Mouse (Mus musculus) embryonic facial prominence, embryonic 10.5 days (tissue): ENCODE measurements at regions not wholly inside any gene's neighbourhood (a gene's known extent, or its start where the extent isn't known, plus 50 kb on each side); places are given as distances from the start of the nearest gene placed in this dataset.

Experiments used
- DNase-seq: peaks from one replicate; pipeline ENCODE4 v3.0.0-alpha.2; 2017; ENCODE audit warnings: low spot score
- H3K27ac ChIP-seq: fragments of 300-500 bp; sonication (generic); replicated peaks from 2 replicates; pipeline ENCODE4 v1.5.1; 2016; ENCODE audit warnings: mild to moderate bottlenecking
- H3K27me3 ChIP-seq: fragments of 300-500 bp; sonication (generic); replicated peaks from 2 replicates; pipeline ENCODE4 v1.6.1; 2016; ENCODE audit warnings: low read depth, mild to moderate bottlenecking; ENCODE audit not compliant: poor library complexity, severe bottlenecking
- H3K36me3 ChIP-seq: fragments of 300-500 bp; sonication (generic); replicated peaks from 2 replicates; pipeline ENCODE4 v1.6.1; 2016; ENCODE audit warnings: mild to moderate bottlenecking, moderate library complexity
- H3K4me1 ChIP-seq: fragments of 300-500 bp; sonication (generic); 2 replicates; pipeline ENCODE4 v1.6.1; 2016
- H3K4me3 ChIP-seq: fragments of 300-500 bp; sonication (generic); 2 replicates; pipeline ENCODE4 v1.5.1; 2016; ENCODE audit warnings: mild to moderate bottlenecking, moderate library complexity
- H3K9me3 ChIP-seq: fragments of 300-500 bp; sonication (generic); 2 replicates; pipeline ENCODE4 v1.6.1; 2016; ENCODE audit warnings: mild to moderate bottlenecking
- WGBS: fragments of 180-500 bp; shearing (Covaris S2); methylation state at CpG from one replicate; pipeline ENCODE4 v1.1.7; 2016; 5-methylcytosine and 5-hydroxymethylcytosine counted together

DNA sequence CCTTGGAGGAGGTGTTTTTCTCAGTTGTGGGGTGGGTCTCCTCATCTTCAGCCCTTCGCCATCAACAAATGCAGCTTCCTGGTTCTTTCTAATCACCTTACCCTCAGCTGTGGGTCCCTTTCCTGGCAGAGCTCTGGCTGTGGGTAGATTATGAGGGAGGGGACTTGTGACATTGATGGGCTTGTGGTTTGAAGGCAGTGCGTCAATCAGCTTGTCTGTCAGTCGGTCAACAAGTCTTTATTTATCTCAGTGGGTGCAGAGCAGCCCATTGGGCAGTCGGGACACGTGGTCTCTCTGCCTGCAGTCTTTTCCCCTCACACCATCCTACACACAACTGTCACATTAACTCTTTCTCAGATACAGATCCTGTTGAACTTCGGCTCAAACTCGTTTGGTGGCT, 125.2 kb downstream of the 4930564D02Rik start:
- H3K27me3 ChIP-seq: no peaks in the 10 kb centered on the region
- no peaks in the 10 kb centered on the region for H3K4me1 ChIP-seq
- no peak overlapping the region for H3K4me3 ChIP-seq
- no peak for DNase-seq
- no peak overlapping the region for H3K27ac ChIP-seq
- WGBS: 58% methylated on average over 7 of the region's 7 CpGs
- H3K9me3 ChIP-seq: no peaks in the 10 kb centered on the region
- no peaks in the 10 kb centered on the region for H3K36me3 ChIP-seq

DNA sequence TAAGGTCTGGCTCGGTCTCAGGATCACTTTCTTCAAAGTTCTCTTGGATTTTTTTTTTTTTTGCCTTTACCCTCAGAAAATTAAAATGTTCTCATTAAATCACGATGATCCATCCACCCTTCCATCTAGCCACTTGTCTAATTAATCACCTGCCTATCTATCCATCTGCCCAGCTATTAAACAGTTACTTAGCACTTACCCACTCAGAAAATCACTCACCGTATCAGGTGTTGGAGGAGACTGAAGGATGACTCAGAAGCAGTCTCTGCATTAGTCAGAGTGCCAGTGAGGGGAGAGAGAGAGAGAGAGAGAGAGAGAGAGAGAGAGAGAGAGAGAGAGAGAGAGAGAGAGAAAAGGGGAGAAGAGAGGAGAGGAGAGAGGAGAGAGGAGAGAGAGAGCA, 134.1 kb downstream of the 4930564D02Rik start:
- WGBS: 89% methylated on average over 3 of the region's 3 CpGs
- Histone ChIP-seq H3K4me1 (no peaks in the 10 kb centered on the region), H3K4me3 (no peak overlapping the region), H3K27ac (no peak overlapping the region), H3K9me3 (no peaks in the 10 kb centered on the region), H3K36me3 (no peaks in the 10 kb centered on the region), H3K27me3 (no peaks in the 10 kb centered on the region)
- DNase-seq: no peak

DNA sequence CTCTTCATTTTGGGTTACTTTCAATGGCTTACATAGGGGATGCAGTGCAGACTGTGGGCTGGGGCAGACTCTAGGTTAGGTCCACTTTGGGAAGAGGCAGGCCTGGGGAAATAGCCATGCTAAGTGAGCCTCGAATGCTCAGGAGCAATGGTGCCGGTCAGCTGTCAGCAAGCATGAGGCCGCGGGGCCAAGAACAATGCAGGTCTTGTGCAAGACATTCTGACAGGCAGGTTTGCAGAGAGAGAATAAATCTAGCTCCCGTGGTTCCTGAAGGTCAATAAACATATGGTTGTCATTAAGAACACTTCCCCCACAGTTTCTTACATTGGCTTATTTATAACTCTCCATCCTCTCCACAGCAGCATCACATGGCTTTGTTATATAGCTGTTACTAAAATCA, 142.5 kb downstream of the 4930564D02Rik start:
- Histone ChIP-seq H3K4me1 (peaks cover 20% of the 10 kb centered on the region), H3K4me3 (no peak overlapping the region), H3K9me3 (no peaks in the 10 kb centered on the region), H3K27ac (peak overlapping the region; percentile 42; the same call in 1 of the 2 replicates), H3K27me3 (no peaks in the 10 kb centered on the region), H3K36me3 (no peaks in the 10 kb centered on the region)
- peak; percentile 79 for DNase-seq
- 34% methylated on average over 5 of the region's 5 CpGs for WGBS

DNA sequence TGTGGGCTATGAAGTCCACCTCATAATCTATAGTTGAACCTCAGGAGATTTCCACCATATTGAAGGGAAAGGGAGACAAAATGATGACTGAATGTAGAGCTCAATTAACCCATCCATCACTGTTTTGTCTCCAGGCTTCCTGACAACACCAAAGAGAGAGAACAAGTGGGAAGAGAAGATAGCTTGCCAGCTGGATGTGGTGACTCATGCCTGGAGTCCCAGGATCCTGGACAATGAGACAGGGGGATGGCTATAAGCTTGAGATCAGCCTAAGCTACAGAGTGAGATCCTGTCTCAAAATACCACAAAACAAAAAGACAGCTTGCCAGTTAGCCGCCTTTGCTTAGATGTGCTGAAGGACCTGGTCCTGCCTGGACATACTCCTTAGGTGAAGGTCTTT, 144.4 kb downstream of the 4930564D02Rik start:
- no peaks in the 10 kb centered on the region for H3K9me3 ChIP-seq
- H3K4me3 ChIP-seq: no peak overlapping the region
- H3K27ac ChIP-seq: no peak overlapping the region
- no peaks in the 10 kb centered on the region for H3K27me3 ChIP-seq
- whole genome bisulfite sequencing: 94% methylated on average over 1 of the region's 1 CpGs
- peaks cover 34% of the 10 kb centered on the region for H3K4me1 ChIP-seq
- DNase-seq: no peak
- H3K36me3 ChIP-seq: no peaks in the 10 kb centered on the region

DNA sequence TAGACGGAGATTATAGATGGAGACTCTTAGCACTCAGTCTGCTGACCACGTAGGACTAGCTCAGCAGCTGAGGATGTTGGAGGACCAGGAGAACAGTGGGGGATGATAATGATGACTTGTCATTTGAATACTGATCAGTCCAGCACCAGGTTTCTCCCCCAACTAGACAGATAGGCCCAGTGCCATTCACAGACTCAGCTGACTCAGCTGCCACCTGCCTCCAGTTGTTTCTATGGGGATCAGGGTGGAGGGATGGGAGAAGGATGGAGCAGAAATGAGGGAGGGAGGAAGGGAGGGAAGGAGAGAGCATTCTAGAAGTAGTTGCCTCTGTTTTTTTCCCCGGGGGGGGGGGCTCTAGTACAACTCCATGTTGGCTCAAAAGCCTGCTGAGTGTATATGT, 145.1 kb downstream of the 4930564D02Rik start:
- WGBS: 79% methylated on average over 3 of the region's 3 CpGs

DNA sequence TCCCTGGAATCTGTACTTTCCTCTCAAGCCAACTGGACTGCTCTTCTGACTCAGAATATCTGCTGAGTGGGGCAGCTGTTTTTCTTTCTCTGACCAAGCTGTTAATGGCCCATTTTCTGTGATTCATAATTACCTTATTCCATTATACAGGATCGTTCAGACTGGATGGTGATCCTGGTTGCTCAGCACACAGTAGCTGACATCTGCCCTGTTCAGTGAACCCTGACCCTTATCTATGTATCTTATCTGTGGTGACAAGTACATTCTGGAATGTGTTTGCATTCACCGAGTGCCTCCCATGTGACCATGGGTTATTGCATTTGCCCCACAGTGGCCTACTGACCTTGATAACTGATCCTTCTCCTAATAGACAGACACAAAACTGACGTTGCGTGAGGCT, 148.2 kb downstream of the 4930564D02Rik start:
- DNase-seq: no peak
- no peak overlapping the region for H3K27ac ChIP-seq
- H3K4me3 ChIP-seq: no peak overlapping the region
- WGBS: 24% methylated on average over 4 of the region's 4 CpGs
- no peaks in the 10 kb centered on the region for H3K27me3 ChIP-seq
- no peaks in the 10 kb centered on the region for H3K9me3 ChIP-seq
- peaks cover 19% of the 10 kb centered on the region for H3K4me1 ChIP-seq
- H3K36me3 ChIP-seq: no peaks in the 10 kb centered on the region

More for the DNA sequence above, 145.1 kb downstream of the 4930564D02Rik start:
- Histone ChIP-seq H3K4me3 (no peak overlapping the region), H3K9me3 (no peaks in the 10 kb centered on the region), H3K27ac (no peak overlapping the region), H3K36me3 (no peaks in the 10 kb centered on the region), H3K27me3 (no peaks in the 10 kb centered on the region), H3K4me1 (peaks cover 38% of the 10 kb centered on the region)
- DNase-seq: no peak

DNA sequence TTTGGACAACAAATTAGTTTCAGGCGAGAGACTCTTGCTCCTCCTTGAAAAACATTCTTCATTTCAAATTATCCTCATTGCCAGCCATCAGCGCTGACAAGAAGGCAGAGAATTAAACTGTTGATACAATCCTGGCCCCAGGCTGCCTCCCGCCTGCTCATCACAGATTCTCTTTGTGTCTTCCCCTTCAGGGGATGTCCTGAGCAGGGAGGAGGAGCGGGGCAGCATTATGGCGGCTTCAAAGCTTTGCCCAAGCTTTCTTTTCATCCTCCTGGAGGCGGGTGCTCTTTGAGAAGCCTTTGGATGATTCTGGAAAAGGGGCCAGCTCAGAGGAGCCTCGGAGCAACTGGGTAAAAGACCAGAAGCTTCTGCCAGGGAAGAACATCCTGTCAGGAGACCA, 149.1 kb downstream of the 4930564D02Rik start:
- Histone ChIP-seq H3K4me1 (peaks cover 18% of the 10 kb centered on the region), H3K27me3 (no peaks in the 10 kb centered on the region), H3K9me3 (no peaks in the 10 kb centered on the region), H3K36me3 (no peaks in the 10 kb centered on the region), H3K4me3 (no peak overlapping the region), H3K27ac (peak overlapping the region; percentile 54)
- WGBS: 26% methylated on average over 7 of the region's 7 CpGs
- DNase-seq: peak; percentile 24

DNA sequence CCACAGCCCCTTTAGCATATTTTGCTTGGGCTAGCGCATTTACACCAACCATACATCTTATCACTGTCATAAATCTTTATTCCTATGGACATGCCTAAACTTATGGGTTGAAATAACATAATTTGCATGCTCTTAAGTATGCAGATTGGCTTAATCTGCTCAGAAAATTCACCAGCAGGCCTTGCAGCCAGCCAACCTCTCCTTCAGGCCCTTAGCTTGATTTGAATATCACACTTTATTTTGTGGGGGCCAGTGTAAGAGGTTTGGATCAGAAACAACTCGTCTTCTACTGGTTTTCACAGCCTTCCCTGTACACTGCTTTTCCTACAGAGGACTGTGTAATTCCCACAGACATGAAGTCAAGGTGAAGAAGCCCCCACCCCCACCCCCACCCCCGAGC, 153.0 kb downstream of the 4930564D02Rik start:
- Histone ChIP-seq H3K4me3 (no peak overlapping the region), H3K9me3 (no peaks in the 10 kb centered on the region), H3K27me3 (no peaks in the 10 kb centered on the region), H3K36me3 (no peaks in the 10 kb centered on the region), H3K27ac (no peak overlapping the region), H3K4me1 (peaks cover 16% of the 10 kb centered on the region)
- 68% methylated on average over 3 of the region's 3 CpGs for WGBS
- DNase-seq: no peak

DNA sequence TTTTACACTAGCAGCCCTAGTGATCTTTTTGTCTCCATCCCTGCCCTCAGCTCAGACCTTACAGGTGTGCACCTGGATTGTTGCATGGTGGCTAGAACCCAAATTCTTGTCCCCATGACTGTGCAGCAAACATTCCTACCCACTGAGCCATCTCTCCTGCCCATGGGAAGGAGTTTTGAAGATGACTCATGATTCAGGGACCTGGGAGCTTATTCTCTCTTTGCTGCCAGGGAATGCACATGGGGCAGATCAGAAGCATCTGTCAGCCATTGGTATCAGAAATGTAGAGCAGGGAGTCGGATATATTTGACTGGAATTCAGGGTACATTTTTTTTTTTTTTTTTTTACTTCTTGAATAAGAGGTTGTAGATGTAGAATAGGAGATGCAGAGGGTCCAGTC, 154.0 kb downstream of the 4930564D02Rik start:
- H3K4me1 ChIP-seq: peaks cover 7% of the 10 kb centered on the region
- H3K27me3 ChIP-seq: no peaks in the 10 kb centered on the region
- WGBS: 70% methylated on average over 1 of the region's 1 CpGs
- no peak overlapping the region for H3K4me3 ChIP-seq
- no peak overlapping the region for H3K27ac ChIP-seq
- no peaks in the 10 kb centered on the region for H3K9me3 ChIP-seq
- DNase-seq: no peak
- H3K36me3 ChIP-seq: no peaks in the 10 kb centered on the region

DNA sequence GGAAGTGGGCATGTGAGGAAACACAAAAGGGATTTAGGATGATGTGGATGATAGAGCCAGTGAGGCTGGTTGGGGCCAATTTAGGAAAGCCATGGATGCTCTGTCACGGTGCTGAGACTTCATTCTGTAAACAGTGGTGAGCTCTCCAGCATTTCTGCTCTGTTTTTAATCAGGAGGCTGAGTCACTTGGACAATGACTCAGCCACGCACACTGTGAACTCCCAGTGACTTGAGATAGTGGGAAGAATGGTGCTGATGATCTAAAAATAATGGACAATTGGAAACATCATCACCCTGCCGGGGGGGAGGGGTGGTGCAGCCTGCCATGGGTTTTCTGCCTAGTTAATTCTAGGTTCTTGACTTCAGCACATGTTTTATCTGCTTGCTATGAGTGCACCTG, 156.3 kb downstream of the 4930564D02Rik start:
- no peaks in the 10 kb centered on the region for H3K36me3 ChIP-seq
- WGBS: 67% methylated on average over 3 of the region's 3 CpGs
- peaks cover 7% of the 10 kb centered on the region; the same call in 1 of the 2 replicates for H3K4me1 ChIP-seq
- H3K9me3 ChIP-seq: no peaks in the 10 kb centered on the region
- no peak for DNase-seq
- no peak overlapping the region for H3K4me3 ChIP-seq
- no peaks in the 10 kb centered on the region for H3K27me3 ChIP-seq
- H3K27ac ChIP-seq: no peak overlapping the region

DNA sequence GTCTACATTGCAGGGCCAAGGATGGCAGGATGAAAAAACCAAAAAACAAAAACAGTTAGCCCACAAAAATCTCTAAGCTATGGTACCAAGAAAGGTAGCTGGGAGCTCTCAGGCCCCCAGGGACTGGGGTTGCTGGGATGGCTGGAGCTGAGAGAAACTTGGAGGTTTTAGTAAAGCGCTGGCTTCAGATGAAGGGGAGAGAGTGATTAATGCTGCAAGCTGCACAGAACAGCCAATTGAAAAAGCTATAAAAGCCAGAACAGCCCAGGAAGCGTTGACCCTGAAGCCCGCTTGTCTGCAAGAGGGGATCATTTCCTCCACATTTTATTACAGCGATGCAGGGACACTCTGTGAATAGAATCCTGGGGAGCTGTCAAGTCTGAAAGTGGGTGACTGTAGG, 157.0 kb downstream of the 4930564D02Rik start:
- Histone ChIP-seq H3K27ac (no peak overlapping the region), H3K4me1 (peaks cover 7% of the 10 kb centered on the region; the same call in 1 of the 2 replicates), H3K9me3 (no peaks in the 10 kb centered on the region), H3K27me3 (no peaks in the 10 kb centered on the region), H3K4me3 (no peak overlapping the region), H3K36me3 (no peaks in the 10 kb centered on the region)
- WGBS: 70% methylated on average over 4 of the region's 4 CpGs
- DNase-seq: no peak

DNA sequence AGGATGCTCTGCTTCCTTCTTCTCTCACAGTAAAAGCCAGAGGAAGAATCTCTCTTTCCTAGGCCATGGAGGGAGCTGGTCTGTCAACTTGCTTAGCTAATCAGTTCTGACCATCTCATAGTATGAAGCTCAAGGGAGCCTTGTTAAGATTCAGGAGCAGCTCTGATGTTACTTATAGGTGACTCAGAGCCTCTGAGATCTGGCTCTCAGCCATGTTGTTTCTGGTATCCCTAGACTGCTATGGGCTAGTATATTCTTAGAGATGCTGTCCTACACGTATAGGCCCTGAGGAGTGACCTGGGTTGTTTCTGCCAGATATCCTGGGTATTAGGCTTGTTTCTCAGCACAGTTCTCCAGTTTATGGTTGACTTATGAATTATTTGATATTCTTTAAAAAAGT, 160.9 kb downstream of the 4930564D02Rik start:
- Histone ChIP-seq H3K4me3 (no peak overlapping the region), H3K27me3 (no peaks in the 10 kb centered on the region), H3K27ac (no peak overlapping the region), H3K9me3 (no peaks in the 10 kb centered on the region), H3K36me3 (no peaks in the 10 kb centered on the region), H3K4me1 (peaks cover 7% of the 10 kb centered on the region; the same call in 1 of the 2 replicates)
- no peak for DNase-seq
- 76% methylated on average over 1 of the region's 1 CpGs for WGBS

DNA sequence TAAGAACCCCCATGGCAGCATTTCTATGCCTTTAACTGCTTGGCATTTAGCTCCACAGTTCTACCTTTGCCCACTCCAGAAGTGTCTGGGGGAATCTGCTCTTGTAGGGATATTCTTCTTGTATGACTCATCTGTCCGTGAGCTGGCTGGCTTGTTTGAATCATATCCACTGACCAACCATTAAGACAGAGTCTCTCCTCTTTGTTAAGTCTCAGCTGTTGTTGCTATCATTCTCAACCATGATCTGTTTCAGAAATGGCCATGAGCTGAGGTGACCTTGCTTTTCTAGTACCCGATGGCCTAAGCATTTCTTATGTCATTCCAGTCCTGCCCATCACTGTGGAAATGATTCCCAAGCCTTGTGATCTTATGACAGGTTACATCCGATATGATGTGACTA, 161.8 kb downstream of the 4930564D02Rik start:
- Histone ChIP-seq H3K4me1 (peaks cover 7% of the 10 kb centered on the region; the same call in 1 of the 2 replicates), H3K27ac (no peak overlapping the region), H3K9me3 (no peaks in the 10 kb centered on the region), H3K36me3 (no peaks in the 10 kb centered on the region), H3K27me3 (no peaks in the 10 kb centered on the region), H3K4me3 (no peak overlapping the region)
- 87% methylated on average over 3 of the region's 3 CpGs for WGBS
- no peak for DNase-seq

DNA sequence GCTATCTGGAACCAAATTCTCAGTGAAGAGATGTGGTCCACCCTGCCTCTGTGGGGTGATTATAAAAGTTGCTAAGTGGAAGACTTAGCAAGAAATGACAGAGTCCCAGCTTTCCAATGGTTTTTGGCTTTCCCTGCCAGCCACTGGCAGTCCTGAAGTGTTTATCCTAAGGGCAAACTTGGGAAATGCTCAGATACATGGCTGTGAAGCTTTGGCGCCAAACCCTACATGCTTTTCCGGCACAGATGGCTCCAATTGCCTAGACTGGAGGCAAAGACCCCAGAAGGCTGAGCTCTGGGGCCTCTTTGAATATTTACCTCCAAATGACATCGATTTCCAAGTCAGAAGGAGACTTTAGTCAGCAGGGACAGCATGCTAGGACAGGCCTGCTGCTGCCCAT, 174.4 kb downstream of the 4930564D02Rik start:
- Histone ChIP-seq H3K36me3 (no peaks in the 10 kb centered on the region), H3K27me3 (no peaks in the 10 kb centered on the region), H3K27ac (no peak overlapping the region), H3K4me3 (no peak overlapping the region), H3K4me1 (peaks cover 6% of the 10 kb centered on the region; the same call in 1 of the 2 replicates), H3K9me3 (no peaks in the 10 kb centered on the region)
- DNase-seq: no peak
- WGBS: 70% methylated on average over 3 of the region's 3 CpGs
